Mouse (Mus musculus) embryonic facial prominence, embryonic 12.5 days (tissue): ENCODE results near the gene Lce1g. TPM values are rescaled to one million over a fixed set of nuclear protein-coding genes. Genes with fewer than 3 reads are reported as not detected.

Experiments used
- polyA plus RNA-seq: library from polyadenylated mRNA; unstranded; fragments of >200 nt; fragmentation: Nextera tagmentation; extraction: Ambion mirVana; gene quantifications from 2 replicates; pipeline ENCODE4 v1.2.1, GENCODE M21; 2016

The Lce1g gene
- polyA plus RNA-seq, 1 experiment from 2014 or later = not detected

Other genes starting within 250 kb of the Lce1g start
- gene 2310046K23Rik, start 217.8 kb downstream of the Lce1g start, polyA plus RNA-seq = not detected in 2 replicates
- not detected in 2 replicates for gene Ivl, start 178.6 kb downstream of the Lce1g start, polyA plus RNA-seq
- gene Smcp, start 163.3 kb downstream of the Lce1g start, polyA plus RNA-seq = not detected in 2 replicates
- not detected in 2 replicates for gene 2210017I01Rik, start 144.8 kb downstream of the Lce1g start, polyA plus RNA-seq
- not detected in 2 replicates for gene Lce6a, start 130.7 kb downstream of the Lce1g start, polyA plus RNA-seq
- gene Lce1a1, start 104.0 kb downstream of the Lce1g start, polyA plus RNA-seq = not detected in 2 replicates
- gene Lce1b, start 95.4 kb downstream of the Lce1g start, polyA plus RNA-seq = not detected in 2 replicates
- not detected in 2 replicates for gene Lce1a2, start 82.0 kb downstream of the Lce1g start, polyA plus RNA-seq
- not detected in 2 replicates for gene Lce1c, start 73.1 kb downstream of the Lce1g start, polyA plus RNA-seq
- not detected in 2 replicates for gene Lce1d, start 65.1 kb downstream of the Lce1g start, polyA plus RNA-seq
- not detected in 2 replicates for gene Lce1e, start 43.3 kb downstream of the Lce1g start, polyA plus RNA-seq
- gene Lce1f, start 32.0 kb downstream of the Lce1g start, polyA plus RNA-seq = not detected in 2 replicates
- not detected in 2 replicates for gene Gm38119, start 13.2 kb downstream of the Lce1g start, polyA plus RNA-seq
- not detected in 2 replicates for gene Lce1h, start 12.7 kb upstream of the Lce1g start, polyA plus RNA-seq
- gene Lce1i, start 26.6 kb upstream of the Lce1g start, polyA plus RNA-seq = not detected in 2 replicates
- gene Lce1j, start 38.2 kb upstream of the Lce1g start, polyA plus RNA-seq = not detected in 2 replicates
- gene Lce1k, start 55.6 kb upstream of the Lce1g start, polyA plus RNA-seq = not detected in 2 replicates
- gene Kprp, start 74.9 kb upstream of the Lce1g start, polyA plus RNA-seq = not detected in 2 replicates
- not detected in 2 replicates for gene Lce1l, start 98.9 kb upstream of the Lce1g start, polyA plus RNA-seq
- gene 2310050C09Rik, start 117.9 kb upstream of the Lce1g start, polyA plus RNA-seq = not detected in 2 replicates
- gene Lce3a, start 173.9 kb upstream of the Lce1g start, polyA plus RNA-seq = not detected in 2 replicates
- gene Lce3b, start 180.6 kb upstream of the Lce1g start, polyA plus RNA-seq = not detected in 2 replicates
- not detected in 2 replicates for gene Lce3c, start 192.1 kb upstream of the Lce1g start, polyA plus RNA-seq
- not detected in 2 replicates for gene Lce3d, start 205.1 kb upstream of the Lce1g start, polyA plus RNA-seq
- gene Lce3e, start 214.7 kb upstream of the Lce1g start, polyA plus RNA-seq = not detected in 2 replicates
- gene Lce3f, start 239.9 kb upstream of the Lce1g start, polyA plus RNA-seq = not detected in 2 replicates